Mouse (Mus musculus) stomach, postnatal 0 days (tissue): ENCODE measurements around the gene Smim20.

Source experiments
- CTCF ChIP-seq: IDR thresholded peaks from 2 replicates; pipeline ENCODE4 v1.5.1; 2016; ENCODE audit warnings: antibody characterized with exemption, low read depth, mild to moderate bottlenecking, moderate library complexity
- EP300 ChIP-seq: optimal IDR thresholded peaks from 2 replicates; pipeline ENCODE3; 2016; ENCODE audit warnings: antibody characterized with exemption

GRCm38 (mm10) chr5:53266931-53267853, at the start of gene Smim20:
- TF ChIP-seq CTCF (peak; percentile 17; the same call in 1 of the 2 replicates), EP300 (no peak)
